Mouse (Mus musculus): ENCODE results near the gene Stard13. TPM values are rescaled to one million over a fixed set of nuclear protein-coding genes. Genes with fewer than 3 reads are reported as not detected.

Gene Stard13
- polyA plus RNA-seq, 1 experiment from 2014 or later: 3.7 TPM

DNA sequence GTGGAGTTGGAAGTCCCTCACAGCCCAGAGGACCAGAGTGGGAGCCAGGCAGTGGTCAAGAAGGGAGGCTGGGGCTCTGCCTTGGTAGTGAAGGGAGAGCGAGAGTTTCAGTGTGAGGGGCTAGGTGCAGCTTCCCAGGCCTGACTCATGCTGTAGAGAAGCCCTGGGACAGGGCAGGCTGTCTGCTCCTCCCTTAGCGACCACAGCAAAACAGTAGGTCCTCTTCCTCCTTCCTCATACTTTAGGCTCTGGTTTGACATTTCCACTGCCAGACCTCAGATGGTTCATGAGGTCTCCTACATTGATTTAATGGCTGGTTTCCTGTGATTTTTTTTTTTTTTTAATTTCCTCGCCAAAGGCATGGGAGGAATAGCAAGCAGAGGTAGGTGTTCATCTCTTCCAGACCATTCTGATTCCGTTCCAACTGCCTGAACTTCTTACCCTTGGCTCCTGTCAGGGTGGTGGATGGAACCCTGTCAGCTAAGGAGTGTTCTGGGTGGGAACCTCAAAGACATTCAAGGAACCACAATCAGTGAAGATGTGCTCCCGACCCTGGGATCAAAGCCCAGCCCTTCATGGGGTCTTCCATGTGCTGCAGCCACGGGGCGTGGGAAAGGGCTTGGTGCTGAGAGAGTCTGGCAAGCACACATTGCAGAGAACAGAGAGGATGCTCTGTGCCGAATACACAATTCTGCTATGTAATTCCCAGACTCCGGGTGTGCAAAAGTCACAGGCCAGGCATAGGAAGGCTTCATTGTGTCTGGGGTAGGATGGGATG, 147.0 kb downstream of the Stard13 start:
- peaks cover 4% of the 10 kb centered on the region; the same call in 1 of the 2 replicates for H3K4me1 ChIP-seq (replicated peaks; ENCODE audit: control insufficient read depth, insufficient read depth, low read length)
- no peaks in the 10 kb centered on the region for H3K27me3 ChIP-seq (replicated peaks; ENCODE audit: control insufficient read depth, insufficient read depth, low read length)
- WGBS: 70% methylated on average over 9 of the region's 9 CpGs
- TF ChIP-seq CTCF (IDR thresholded peaks at IDR 0.05; ENCODE audit: low read depth): no peak
- H3K9ac ChIP-seq (ENCODE audit: low read depth, low read length): no peak overlapping the region
- H3K4me2 ChIP-seq (replicated peaks; ENCODE audit: low read depth): no peak overlapping the region
- H3K36me3 ChIP-seq (ENCODE audit: control insufficient read depth, insufficient read depth): 0 out of 2 replicates have a peak, but pooled peaks cover 4% of the 10 kb centered on the region
- no peak overlapping the region for H3K27ac ChIP-seq (ENCODE audit: low read depth, low read length)
- ATAC-seq: no peak
- H3K9me3 ChIP-seq (ENCODE audit: control insufficient read depth): no peaks in the 10 kb centered on the region
- no peak overlapping the region for H3K4me3 ChIP-seq (ENCODE audit: low read depth, low read length)

DNA sequence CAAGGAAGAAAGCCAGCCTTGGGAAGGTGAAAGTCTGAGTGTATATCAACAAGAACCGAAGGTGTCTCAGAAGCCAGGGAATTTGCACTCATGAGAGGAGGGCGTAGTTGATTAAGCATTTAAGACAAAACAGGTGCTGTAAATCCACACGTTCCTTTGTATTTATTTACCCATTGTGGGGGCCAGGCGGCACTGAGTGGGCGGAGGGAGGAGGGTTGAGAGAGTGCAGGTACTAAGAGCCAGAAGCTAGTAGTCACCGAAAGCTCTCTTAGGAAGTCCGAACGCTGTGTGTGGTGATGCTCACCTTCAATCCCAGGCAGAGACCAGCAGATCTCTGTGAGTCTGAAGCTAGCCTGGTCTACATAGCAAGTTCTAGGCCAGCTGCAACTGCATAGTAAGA, 147.9 kb downstream of the Stard13 start:
- H3K27me3 ChIP-seq (replicated peaks; ENCODE audit: control insufficient read depth, insufficient read depth, low read length): no peaks in the 10 kb centered on the region
- no peaks in the 10 kb centered on the region for H3K9me3 ChIP-seq (ENCODE audit: control insufficient read depth)
- no peak overlapping the region for H3K4me2 ChIP-seq (replicated peaks; ENCODE audit: low read depth)
- no peak for ATAC-seq
- no peak overlapping the region for H3K27ac ChIP-seq (ENCODE audit: low read depth, low read length)
- H3K9ac ChIP-seq (ENCODE audit: low read depth, low read length): no peak overlapping the region
- TF ChIP-seq CTCF (IDR thresholded peaks at IDR 0.05; ENCODE audit: low read depth): no peak
- H3K4me3 ChIP-seq (ENCODE audit: low read depth, low read length): no peak overlapping the region
- H3K4me1 ChIP-seq (replicated peaks; ENCODE audit: control insufficient read depth, insufficient read depth, low read length): peaks cover 4% of the 10 kb centered on the region; the same call in 1 of the 2 replicates
- 71% methylated on average over 8 of the region's 8 CpGs for WGBS
- H3K36me3 ChIP-seq (ENCODE audit: control insufficient read depth, insufficient read depth): no peaks in the 10 kb centered on the region

DNA sequence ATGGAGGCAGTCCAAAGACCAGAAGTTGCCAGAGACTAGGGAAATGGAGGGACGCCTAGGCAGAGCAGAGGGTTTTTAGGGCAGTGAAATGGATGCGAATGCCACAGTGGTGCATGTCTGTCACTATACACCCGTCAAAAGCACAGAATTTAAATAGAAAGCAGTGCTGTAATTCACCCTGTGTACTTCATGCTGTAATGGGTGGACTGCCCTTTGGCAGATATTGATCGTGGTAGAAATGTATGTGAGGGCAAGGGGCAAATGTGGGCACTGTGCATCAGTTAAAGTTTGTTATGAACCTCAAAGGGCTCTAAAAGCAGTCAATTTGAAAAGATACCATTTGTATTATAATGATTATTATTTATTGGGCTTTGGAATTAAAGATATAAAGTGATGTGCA, 153.4 kb downstream of the Stard13 start:
- no peaks in the 10 kb centered on the region for H3K9me3 ChIP-seq (ENCODE audit: control insufficient read depth)
- H3K36me3 ChIP-seq (ENCODE audit: control insufficient read depth, insufficient read depth): no peaks in the 10 kb centered on the region
- TF ChIP-seq CTCF (IDR thresholded peaks at IDR 0.05; ENCODE audit: low read depth): no peak
- peak; percentile 66 for ATAC-seq
- H3K9ac ChIP-seq (ENCODE audit: low read depth, low read length): no peak overlapping the region
- WGBS: 61% methylated on average over 4 of the region's 4 CpGs
- H3K27ac ChIP-seq (ENCODE audit: low read depth, low read length): 0 out of 2 replicates have a peak overlapping the region, but pooled peaks have one; percentile 46
- H3K4me3 ChIP-seq (ENCODE audit: low read depth, low read length): no peak overlapping the region
- no peak overlapping the region for H3K4me2 ChIP-seq (replicated peaks; ENCODE audit: low read depth)
- H3K4me1 ChIP-seq (replicated peaks; ENCODE audit: control insufficient read depth, insufficient read depth, low read length): no peaks in the 10 kb centered on the region
- H3K27me3 ChIP-seq (replicated peaks; ENCODE audit: control insufficient read depth, insufficient read depth, low read length): no peaks in the 10 kb centered on the region

DNA sequence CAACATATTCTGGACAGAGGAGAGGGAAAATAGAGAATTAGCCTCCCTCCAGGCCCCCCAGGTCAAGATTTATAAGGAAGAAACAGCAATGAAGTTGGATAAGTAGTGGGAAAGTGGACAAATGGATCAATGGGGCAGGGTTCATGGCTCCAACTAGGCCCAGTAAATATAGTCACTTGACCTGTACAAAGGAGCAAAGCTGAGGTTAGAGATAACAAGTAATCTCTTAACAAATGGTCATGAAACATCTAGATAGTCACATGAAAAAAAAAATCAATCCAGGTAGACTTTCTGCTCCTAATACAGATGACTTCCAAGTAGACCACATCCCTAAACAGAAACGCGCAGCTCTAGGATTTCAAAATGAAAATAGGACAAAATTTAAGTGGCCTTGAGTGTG, 155.7 kb downstream of the Stard13 start:
- 68% methylated on average over 2 of the region's 2 CpGs for WGBS

DNA sequence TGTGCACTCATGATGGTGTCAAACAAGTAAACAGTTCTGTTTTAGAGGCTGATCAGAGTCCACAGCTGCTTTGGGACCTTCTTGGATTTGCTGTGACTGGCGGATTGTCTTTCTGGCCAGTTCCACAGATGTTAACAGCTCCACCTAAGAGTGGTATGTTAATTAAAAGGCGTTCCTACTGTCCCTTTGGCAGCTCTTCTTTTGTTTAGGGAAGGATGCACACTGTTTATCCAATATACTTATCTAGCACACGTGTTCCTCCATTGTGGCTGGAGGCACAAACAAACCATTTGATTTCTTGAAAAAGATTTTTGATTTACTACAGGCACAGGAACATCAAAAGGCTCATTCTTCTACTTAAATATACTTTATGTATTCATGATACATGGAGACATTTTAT, 156.7 kb downstream of the Stard13 start:
- no peak for TF ChIP-seq CTCF (IDR thresholded peaks at IDR 0.05; ENCODE audit: low read depth)
- 66% methylated on average over 3 of the region's 3 CpGs for WGBS
- no peak overlapping the region for H3K4me3 ChIP-seq (ENCODE audit: low read depth, low read length)

More for the DNA sequence above, 155.7 kb downstream of the Stard13 start:
- no peak for TF ChIP-seq CTCF (IDR thresholded peaks at IDR 0.05; ENCODE audit: low read depth)
- Histone ChIP-seq H3K9ac (ENCODE audit: low read depth, low read length) (no peak overlapping the region), H3K4me1 (replicated peaks; ENCODE audit: control insufficient read depth, insufficient read depth, low read length) (no peaks in the 10 kb centered on the region), H3K27me3 (replicated peaks; ENCODE audit: control insufficient read depth, insufficient read depth, low read length) (no peaks in the 10 kb centered on the region), H3K4me3 (ENCODE audit: low read depth, low read length) (no peak overlapping the region), H3K27ac (ENCODE audit: low read depth, low read length) (no peak overlapping the region), H3K9me3 (ENCODE audit: control insufficient read depth) (no peaks in the 10 kb centered on the region), H3K36me3 (ENCODE audit: control insufficient read depth, insufficient read depth) (no peaks in the 10 kb centered on the region), H3K4me2 (replicated peaks; ENCODE audit: low read depth) (no peak overlapping the region)
- ATAC-seq: 0 out of 2 replicates have a peak, but pooled peaks have one; percentile 20

DNA sequence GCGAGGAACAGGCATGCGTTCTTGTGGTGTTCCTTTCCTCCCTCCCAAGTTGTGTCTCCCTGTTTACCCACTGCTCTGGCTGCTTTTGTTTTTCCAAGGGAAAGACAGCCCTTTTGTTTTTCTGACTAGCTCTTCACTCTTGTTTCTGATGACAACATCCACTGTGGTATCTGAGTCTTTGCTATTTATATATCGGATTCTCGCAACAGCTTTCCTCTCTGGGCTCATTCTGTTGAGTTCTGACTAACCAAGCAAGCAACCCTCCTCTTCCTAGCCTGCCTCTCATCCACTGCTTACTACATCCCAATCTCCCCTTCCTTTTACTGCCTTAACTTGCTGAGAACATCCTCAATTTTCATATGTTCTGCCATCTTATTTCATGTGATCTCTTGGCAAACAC, 159.4 kb downstream of the Stard13 start:
- no peak for ATAC-seq
- H3K9ac ChIP-seq (ENCODE audit: low read depth, low read length): no peak overlapping the region
- H3K4me3 ChIP-seq (ENCODE audit: low read depth, low read length): no peak overlapping the region
- no peak overlapping the region for H3K4me2 ChIP-seq (replicated peaks; ENCODE audit: low read depth)
- no peaks in the 10 kb centered on the region for H3K36me3 ChIP-seq (ENCODE audit: control insufficient read depth, insufficient read depth)
- H3K27me3 ChIP-seq (replicated peaks; ENCODE audit: control insufficient read depth, insufficient read depth, low read length): no peaks in the 10 kb centered on the region
- no peak overlapping the region for H3K27ac ChIP-seq (ENCODE audit: low read depth, low read length)
- WGBS: 81% methylated on average over 4 of the region's 4 CpGs
- H3K9me3 ChIP-seq (ENCODE audit: control insufficient read depth): no peaks in the 10 kb centered on the region
- H3K4me1 ChIP-seq (replicated peaks; ENCODE audit: control insufficient read depth, insufficient read depth, low read length): no peaks in the 10 kb centered on the region
- no peak for TF ChIP-seq CTCF (IDR thresholded peaks at IDR 0.05; ENCODE audit: low read depth)

More for the DNA sequence above, 156.7 kb downstream of the Stard13 start:
- ATAC-seq: no peak
- Histone ChIP-seq H3K36me3 (ENCODE audit: control insufficient read depth, insufficient read depth) (no peaks in the 10 kb centered on the region), H3K4me1 (replicated peaks; ENCODE audit: control insufficient read depth, insufficient read depth, low read length) (no peaks in the 10 kb centered on the region), H3K9ac (ENCODE audit: low read depth, low read length) (no peak overlapping the region), H3K4me2 (replicated peaks; ENCODE audit: low read depth) (no peak overlapping the region), H3K27me3 (replicated peaks; ENCODE audit: control insufficient read depth, insufficient read depth, low read length) (no peaks in the 10 kb centered on the region), H3K27ac (ENCODE audit: low read depth, low read length) (no peak overlapping the region), H3K9me3 (ENCODE audit: control insufficient read depth) (no peaks in the 10 kb centered on the region)

Data from intestine, postnatal 0 days (tissue).